Mouse (Mus musculus): ENCODE data around the gene Mon1a. TPM values are rescaled to one million over a fixed set of nuclear protein-coding genes. Genes with fewer than 3 reads are reported as not detected.

Mon1a gene
- 10 to 100 TPM; 11.8 to 11.9 TPM for total RNA-seq (2021)
- long read RNA-seq, experiment 1, transcript Mon1a-201 (6 exons, 2,042 nt): major isoform, 8 of 17 reads
- long read RNA-seq, experiment 1, partial matches to known transcripts: 4 of 17 reads
- long read RNA-seq, experiment 1, other reads (novel, unspliced or antisense): 3 of 17 reads
- long read RNA-seq, experiment 2, transcript Mon1a-201 (6 exons, 2,042 nt): major isoform, 16 of 25 reads
- long read RNA-seq, experiment 2, partial matches to known transcripts: 3 of 25 reads
- long read RNA-seq, experiment 2, other reads (novel, unspliced or antisense): 6 of 25 reads

DNA sequence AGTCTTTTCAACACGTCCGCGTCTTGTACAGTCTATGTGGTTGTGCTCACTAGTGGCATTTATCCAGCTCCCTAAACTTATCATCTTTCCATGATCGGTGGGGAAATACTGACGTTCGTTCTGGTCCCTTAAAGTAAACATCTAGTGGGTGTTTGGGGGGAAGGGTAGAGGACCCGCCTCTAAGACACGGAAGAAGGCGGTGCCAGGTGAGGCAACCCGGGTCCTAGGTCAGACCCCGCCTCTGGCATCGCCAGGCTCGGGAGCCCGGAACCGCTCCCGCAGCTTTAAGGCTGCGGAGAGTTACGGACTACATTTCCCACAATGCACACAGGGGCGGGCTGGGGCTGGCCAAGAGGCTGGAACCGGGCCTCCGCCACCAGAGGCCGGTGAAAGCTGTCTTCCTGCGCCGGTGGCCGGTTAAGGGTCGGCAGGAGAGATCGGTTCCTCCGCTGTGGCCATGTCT is at the start of gene Mon1a:
Gene Mon1a (plus strand): TSS at position 348 of the 463 bp plus-strand sequence.
- peak; percentile 63 to 76 for DNase-seq (ENCODE audit: low spot score in 2 of 2)

DNA sequence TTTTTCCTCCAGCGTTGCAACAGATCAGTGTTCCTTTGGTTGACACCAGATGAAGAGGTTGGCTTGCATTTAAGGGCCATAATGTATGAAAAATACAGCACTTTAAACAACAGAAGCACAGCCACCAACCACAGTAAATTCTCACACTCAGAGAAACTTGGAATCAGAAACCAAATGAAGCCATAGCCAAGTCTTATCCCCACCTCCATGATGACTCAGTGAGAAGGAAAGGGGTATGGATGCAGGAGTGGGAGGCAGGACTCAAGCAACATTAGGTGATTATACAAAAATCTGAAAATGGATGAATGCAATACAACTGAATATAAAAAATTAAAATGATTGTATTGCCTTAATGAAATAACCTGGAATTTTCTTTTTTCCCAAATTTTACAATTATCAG is 49.1 kb upstream of the Mon1a start:
- DNase-seq (ENCODE audit: low spot score in 2 of 2): no peak

DNA sequence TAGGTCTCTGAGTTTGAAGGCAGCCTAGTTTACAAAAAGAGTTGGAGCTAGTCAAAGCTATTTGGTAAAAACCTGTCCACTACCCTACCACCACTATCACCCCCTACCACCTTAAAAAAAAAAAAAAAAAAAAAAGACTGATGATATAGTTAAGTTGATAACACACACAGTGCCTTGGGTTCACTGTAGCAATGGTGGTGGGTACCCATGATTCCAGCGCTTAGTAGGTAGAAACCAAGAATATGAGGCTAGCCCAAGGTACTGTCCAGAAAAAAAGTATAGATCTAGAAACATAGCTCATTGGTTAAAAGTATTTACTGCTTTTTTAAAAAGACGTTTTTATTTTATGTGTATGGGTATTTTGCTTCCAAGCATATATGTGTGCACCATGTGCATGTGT is 45.2 kb upstream of the Mon1a start:
- no peak for DNase-seq (ENCODE audit: low spot score in 2 of 2)

DNA sequence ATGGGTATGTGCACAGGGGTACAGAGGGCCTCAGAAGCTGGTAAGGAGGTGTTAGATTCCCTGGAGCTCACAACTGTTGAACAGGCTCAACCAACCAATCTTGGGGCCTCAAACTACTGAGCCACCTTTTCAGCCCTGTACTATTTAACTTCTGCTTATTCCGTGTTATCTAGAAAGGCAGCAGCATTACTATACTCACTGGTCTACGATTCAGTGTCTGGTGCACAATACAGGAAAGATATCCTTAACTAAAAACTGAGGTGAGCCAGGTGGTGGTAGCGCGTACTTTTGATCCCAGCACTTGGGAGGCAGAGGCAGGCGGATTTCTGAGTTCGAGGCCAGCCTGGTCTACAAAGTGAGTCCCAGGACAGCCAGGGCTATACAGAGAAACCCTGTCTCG is 39.0 kb upstream of the Mon1a start:
- DNase-seq (ENCODE audit: low spot score in 2 of 2): no peak

DNA sequence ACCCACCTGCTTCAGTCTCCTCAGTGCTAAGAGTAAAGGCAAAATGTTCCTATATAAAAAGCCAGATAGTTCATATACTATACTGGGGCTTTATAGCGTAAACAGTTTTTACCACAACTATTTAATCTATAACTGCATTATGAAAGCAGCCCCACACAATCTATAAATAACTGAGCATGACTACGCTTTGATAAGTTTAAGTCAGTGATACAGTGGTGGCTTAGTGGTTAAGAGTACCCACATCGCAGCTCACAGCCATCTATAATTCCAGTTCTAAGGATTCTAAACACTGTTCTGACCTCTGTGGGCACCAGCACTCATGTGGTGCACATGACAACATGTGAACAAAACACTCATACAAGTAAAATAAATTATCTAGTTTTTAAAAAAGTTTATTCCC is 29.6 kb upstream of the Mon1a start:
- no peak for DNase-seq (ENCODE audit: low spot score in 2 of 2)

DNA sequence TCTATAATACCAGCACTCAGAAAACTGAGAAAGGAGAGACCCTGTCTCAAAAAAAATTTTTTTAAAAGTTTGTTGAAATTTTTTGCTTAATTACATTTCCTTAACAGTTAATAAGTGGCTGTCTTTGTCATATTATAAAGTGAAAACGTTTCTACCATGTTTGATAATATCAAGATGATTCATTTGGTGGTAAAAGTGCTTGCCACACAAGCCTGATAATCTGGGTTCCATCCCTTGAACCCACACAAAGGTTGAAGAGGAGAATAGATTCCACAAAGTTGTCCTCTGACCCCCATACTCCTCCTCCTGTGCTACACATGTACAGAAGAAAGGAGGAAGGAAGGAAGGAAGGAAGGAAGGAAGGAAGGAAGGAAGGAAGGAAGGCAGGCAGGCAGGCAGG is 23.5 kb upstream of the Mon1a start:
- DNase-seq (ENCODE audit: low spot score in 2 of 2): no peak

DNA sequence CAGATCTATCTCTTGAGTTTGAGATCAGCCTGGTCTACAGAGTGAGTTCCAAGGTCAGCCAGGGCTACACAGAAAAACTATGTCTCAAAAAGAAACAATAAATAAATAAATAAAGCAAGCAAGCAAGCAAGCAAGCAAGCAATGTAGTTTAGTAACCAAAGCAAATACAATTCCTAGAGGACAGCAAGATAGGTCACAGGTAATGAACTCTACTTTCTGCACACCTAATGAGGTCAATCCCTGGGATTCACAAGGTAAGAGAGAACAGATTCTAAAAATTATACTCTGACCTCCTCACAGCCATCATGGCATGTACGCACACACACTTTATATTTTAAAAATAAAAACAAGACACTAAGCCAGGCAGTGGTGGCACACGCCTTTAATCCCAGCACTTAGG is 21.9 kb upstream of the Mon1a start:
- DNase-seq (ENCODE audit: low spot score in 2 of 2): no peak

DNA sequence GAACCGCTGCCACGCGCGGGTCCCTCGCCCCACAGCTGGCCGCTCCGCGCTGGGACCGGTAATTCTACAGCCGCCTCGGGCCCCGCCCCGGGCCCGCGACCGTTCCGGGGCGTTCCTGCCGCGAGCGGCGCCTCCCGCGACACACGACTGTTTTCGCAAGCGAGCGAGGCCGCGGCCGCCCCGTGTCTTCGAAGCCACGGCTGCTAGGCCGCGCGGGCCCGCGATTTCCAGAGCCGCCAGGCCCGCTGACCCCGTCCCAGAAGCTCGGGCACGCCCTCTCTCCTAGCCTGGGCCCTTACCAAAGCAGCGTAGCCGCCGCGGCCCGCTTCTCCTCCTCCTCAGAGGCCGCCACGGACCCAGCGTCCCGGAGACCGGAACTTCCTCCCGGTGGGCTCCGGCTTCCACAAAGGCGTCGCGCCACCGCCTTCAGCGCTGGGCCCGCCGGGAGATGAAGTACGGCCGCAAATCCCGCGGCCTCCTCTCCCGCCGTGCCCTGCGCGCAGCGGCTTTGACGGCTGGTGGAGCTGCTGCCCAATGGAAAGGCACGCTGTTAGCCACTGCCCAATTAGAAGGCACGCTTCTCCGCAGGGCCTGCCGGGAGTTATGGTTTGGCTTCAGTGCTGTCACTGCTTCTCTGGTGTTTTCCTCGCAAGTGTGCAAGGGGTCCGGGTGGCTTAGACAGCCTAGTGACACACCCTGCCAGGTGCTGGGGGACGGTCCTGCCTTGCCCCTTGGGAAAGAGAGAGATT is 15.4 kb upstream of the Mon1a start:
- peak; percentile 76 to 91 for DNase-seq (ENCODE audit: low spot score in 2 of 2)

DNA sequence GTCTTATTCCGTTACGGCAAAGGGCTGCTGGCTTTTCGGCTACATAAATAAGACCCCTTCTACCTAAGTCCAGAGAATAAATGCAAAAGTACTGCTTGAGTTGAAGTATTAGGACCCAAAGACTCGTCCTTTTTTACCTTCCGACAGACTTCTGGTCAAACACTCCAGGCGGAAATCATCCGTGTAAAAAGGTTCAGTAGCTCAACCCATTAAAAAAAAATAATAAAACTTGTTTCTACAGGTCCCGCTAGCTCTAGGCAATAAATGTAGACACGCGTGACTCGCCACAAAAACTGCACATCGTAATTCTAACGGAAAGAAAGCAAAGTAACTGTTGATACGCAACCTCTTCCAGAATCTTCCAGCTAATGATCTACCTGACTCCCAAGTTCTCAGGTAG is 14.8 kb upstream of the Mon1a start, which contains the start of gene Rbm6:
Gene Rbm6 (minus strand): TSS at position 101 of the 400 bp plus-strand sequence.
- no peak for DNase-seq (ENCODE audit: low spot score in 2 of 2)

DNA sequence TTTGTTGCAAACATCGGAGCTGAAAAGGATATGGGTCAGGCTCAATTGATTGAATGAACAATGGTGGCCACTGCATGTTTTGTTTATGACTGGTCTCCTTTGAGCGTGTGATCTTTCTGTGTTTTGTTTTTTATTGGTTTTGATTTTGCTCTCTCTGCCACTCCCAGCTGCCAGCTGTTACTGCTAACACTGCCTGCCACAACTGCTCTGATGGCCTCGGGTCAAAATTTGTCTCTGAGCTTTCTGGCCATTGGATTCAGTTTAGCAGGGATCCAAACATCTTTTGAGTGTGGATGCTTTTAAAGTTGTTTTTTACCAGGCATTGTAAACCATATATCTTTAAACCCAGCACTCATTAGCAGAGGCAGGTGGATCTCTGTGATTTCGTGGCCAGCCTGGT is 7.5 kb upstream of the Mon1a start:
- no peak for DNase-seq (ENCODE audit: low spot score in 2 of 2)

DNA sequence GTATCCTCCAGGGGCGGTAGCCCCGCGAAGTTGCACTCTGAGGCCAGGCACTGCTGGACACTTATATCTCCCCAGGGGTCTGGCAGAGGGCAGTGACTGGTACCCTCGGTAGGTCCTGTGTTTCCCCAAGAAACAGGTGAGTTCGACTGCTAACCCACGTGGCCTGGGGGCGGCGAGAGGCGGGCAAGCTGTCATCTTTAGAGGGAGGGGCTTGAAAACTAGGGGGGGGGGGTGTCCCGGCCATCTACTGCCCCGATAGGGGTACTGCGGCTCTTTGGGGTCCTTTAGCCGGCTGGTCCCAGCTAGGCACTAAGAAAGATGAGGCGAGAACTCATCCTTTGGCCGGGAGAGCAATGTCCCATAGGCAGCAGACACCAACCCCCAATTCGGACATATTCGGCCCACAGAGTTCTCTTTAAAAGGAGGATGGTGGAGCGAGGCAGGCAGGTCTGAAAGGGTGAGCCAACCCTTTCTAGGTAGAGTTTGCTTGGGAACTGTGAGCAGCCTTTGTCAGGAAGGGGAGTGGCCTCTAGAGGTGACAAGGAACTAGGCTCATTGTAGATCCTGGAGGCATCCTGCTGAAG is 408 bp downstream of the Mon1a start:
- no peak for DNase-seq (ENCODE audit: low spot score in 2 of 2)

DNA sequence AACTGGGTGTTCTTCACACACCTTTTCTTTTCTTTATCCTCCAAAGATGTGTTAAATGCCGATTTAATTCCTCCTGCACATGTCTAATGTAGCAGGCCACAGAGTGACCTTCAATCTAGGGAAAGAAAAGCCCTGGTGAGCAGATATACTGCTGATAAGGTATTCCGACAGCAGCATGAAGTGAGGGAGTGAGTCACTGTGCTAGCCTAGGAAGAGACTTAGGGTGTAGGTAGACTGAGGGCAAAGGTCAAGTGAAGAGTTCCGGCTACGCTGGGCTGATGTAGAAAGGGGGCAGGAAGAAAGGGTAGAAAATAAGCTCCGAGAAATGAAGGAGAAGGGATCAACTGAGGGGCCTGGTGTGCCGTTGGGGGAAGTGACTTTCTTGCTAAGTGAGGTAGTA is 2.3 kb downstream of the Mon1a start:
- DNase-seq (ENCODE audit: low spot score in 2 of 2): no peak

DNA sequence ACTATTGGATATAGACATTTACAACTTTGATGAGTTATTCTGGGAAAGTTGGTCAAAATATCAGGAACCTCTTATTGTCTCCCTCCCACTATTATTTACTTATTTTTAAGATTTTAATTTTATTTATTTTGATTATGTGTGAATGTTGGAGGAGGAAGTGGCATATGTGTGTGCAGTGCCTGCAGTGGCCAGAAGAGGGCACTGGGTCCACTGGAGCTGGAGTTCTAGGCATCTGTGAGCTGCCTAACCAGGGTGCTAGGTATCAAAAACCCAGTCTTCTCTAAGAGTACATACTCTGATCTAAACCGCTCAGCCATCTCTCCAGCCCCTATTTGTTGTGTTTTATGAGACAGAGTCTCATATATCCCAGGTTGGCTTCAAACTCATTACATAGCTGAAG is 3.1 kb downstream of the Mon1a start:
- DNase-seq (ENCODE audit: low spot score in 2 of 2): no peak

DNA sequence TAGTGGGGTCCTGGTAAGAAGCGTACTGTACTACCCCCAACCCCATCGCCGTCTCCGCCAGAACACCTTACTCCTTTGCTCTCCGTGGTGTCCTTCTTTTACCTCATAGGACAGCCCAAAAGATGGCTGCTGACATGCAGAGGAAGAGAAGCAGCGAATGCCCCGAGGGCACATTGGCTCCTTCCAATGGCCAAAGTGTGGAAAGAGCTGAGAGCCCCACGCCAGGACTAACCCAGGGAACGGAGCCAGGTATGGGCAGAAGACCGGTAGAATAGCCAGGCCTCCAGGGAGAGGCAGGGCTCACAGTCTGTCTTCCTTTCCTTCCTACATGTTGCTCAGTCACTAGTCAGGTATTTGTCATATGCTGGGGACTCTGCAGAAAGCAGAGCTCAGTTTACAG is 10.6 kb downstream of the Mon1a start:
- DNase-seq (ENCODE audit: low spot score in 2 of 2): no peak

DNA sequence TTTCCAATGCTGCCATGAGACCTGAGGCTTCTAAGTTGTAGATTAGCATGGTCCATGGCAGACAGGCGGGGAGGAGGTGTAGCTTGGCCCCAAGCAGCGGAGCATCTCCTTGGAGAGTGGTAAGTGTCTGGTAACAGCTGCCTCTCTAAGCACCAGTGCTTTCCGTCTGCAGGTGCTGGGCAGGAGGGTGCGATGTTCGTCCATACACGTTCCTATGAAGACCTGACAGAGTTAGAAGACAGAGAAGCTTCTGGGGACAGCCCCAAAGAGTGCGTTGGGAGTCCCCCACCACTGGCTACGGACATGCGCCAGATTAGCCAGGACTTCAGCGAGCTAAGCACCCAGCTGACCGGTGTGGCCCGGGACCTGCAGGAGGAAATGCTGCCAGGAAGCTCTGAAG is 11.9 kb downstream of the Mon1a start:
- no peak for DNase-seq (ENCODE audit: low spot score in 2 of 2)

DNA sequence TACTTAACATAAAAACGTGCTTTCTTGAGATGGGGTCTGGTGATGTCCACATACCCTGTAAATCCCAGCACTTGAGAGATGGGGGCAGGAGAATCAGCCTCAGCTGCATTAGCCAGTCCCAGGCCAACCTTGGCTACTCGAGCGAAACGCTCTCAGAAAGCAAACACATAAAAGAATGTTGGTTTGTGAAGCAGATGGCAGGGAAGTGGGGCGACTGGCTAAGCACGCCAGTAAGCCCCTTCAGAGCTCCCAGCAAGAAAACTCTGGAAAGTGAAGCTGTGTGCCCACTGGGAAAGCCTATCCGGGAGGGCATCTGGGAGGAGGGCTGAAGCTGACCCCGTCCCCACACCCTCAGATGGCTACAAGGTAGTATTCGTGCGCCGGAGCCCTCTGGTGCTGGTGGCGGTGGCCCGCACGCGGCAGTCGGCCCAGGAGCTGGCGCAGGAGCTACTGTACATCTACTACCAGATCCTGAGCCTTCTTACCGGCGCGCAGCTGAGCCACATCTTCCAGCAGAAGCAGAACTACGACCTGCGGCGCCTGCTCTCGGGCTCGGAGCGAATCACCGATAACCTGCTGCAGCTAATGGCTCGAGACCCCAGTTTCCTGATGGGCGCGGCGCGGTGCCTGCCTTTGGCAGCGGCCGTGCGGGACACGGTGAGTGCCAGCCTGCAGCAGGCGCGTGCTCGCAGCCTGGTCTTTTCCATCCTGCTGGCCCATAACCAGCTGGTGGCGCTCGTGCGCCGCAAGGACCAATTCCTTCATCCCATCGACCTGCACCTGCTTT is 13.1 kb downstream of the Mon1a start:
- DNase-seq (ENCODE audit: low spot score in 2 of 2): no peak

DNA sequence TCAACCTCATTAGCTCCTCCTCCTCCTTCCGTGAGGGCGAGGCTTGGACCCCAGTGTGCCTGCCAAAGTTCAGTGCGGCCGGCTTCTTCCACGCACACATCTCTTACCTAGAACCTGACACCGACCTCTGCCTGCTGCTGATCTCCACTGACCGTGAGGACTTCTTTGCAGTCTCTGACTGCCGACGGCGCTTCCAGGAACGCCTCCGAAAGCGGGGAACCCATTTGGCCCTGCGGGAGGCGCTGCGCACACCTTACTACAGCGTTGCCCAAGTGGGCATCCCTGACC is 13.6 kb downstream of the Mon1a start:
- DNase-seq (ENCODE audit: low spot score in 2 of 2): no peak

DNA sequence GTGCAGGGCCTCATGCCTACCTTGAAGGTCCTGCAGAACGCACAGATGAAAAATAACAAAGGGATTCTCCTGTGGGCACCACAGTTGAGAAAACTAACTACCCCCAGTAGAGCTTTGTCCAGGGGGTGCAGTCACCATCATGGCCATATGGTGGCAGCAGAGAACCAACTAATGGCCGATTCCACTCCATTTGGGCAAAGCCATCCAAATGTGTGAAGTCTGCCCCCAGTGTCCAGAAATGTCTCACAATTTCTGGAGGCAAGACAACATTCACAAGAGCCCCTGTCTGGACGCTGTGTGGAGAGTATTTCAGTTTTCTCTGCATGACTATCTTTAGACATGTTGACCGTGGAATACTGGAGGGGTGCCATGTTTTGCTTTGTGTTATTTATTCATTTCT is 16.8 kb downstream of the Mon1a start:
- DNase-seq (ENCODE audit: low spot score in 2 of 2): peak; percentile 73 to 80

DNA sequence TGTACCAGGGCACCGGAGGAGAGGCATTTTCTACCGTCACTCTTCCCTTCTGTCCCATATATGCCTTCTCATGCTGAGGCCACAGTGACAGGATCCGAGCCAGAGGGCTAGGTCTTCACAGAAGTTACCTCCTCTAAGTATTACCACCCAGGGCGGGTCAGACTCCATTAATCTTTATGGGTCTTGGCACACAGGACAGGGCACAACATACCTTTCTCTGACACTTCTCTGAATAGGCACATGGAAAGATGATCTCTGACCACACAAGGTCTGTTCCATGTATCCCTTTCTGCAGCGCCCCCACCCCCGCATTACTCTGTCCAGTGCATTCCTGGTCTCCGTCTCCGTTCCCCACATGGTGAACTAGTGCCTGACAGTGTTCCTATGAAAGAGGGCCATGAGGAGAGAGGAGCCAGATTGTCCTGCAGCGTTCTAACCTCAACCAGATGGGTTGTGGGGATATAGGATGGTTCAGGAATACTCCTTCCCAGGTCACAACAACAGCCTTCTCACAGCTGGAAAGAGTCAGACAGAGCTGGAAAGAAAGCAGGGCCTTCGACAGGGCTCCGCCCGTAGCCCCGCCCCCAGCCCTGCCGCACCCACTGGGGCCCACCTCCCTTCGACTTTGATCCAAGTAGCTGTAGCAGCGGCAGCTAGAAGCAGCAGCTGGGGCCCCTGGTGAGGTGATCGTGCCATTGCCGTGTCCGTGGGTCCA is 18.5 kb downstream of the Mon1a start, which contains the start of gene Mst1r:
Gene Mst1r (plus strand): TSS at position 622 of the 715 bp plus-strand sequence.
- DNase-seq (ENCODE audit: low spot score in 2 of 2): peak; percentile 50 to 55

DNA sequence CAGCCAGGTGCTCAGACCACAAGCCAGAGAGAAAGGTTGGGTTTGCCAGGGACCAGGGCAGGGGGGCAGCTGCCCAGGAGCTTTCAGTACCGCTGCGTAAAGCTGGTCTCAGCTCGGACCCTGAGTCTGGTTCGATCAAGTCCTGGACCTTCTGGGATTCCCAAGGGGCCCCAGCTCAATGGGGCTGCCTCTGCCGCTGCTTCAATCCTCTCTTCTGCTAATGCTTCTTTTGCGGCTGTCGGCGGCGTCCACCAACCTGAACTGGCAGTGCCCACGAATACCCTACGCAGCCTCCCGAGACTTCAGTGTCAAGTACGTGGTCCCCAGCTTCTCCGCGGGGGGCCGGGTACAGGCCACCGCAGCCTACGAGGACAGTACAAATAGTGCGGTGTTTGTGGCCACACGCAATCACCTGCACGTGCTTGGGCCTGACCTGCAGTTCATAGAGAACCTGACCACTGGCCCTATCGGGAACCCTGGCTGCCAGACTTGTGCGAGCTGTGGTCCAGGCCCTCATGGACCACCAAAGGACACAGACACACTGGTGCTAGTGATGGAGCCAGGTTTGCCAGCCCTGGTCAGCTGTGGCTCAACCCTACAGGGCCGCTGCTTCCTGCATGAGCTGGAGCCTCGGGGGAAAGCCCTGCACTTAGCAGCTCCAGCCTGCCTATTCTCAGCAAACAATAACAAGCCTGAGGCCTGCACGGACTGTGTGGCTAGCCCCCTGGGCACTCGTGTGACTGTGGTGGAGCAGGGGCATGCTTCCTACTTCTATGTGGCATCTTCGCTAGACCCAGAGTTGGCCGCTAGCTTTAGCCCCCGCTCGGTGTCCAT is 19.2 kb downstream of the Mon1a start:
- DNase-seq (ENCODE audit: low spot score in 2 of 2): no peak

Data from adrenal gland, postnatal 4 days (tissue).